Mouse (Mus musculus): ENCODE data around the gene Ripk1. TPM values are rescaled to one million over a fixed set of nuclear protein-coding genes. Genes with fewer than 3 reads are reported as not detected.

Gene Ripk1
- polyA plus RNA-seq, 1 experiment from 2014 or later: 18.6 TPM

DNA sequence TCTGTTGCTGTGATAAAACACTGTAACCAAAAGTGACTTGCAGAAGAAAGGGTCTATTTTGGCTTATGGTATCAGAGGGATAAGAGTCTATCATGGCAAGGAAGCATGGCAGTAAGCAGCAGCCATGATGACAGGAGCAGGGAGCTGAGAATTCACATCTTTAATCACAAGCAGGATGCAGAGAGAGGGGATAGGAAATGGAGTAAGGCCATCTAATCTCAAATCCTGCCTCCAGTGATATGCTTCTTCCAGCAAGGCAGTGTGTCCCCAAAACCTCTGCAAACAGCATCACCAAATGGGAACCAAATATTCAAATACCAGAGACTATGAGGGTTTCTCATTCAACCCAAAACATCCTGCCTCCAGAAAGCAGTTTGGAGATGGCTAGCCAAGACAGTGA lies 35.6 kb upstream of the Ripk1 start:
- peaks cover 10% of the 10 kb centered on the region; the same call in 1 of the 2 replicates for H3K4me1 ChIP-seq (replicated peaks; ENCODE audit: control insufficient read depth, insufficient read depth, low read length)
- H3K27me3 ChIP-seq (replicated peaks; ENCODE audit: control insufficient read depth, insufficient read depth, low read length): no peaks in the 10 kb centered on the region
- no peak overlapping the region for H3K4me3 ChIP-seq (ENCODE audit: low read depth, low read length)
- no peaks in the 10 kb centered on the region for H3K9me3 ChIP-seq (ENCODE audit: control insufficient read depth, low read length)
- H3K9ac ChIP-seq (ENCODE audit: low read depth, low read length): no peak overlapping the region
- H3K36me3 ChIP-seq (ENCODE audit: control insufficient read depth, insufficient read depth, low read length): no peaks in the 10 kb centered on the region
- DNase-seq (ENCODE audit: low spot score) (no peak), ATAC-seq (replicated peaks; ENCODE audit: low FRiP score) (no peak)
- H3K27ac ChIP-seq (ENCODE audit: low read depth, low read length): no peak overlapping the region
- no peak overlapping the region for H3K4me2 ChIP-seq

- Histone ChIP-seq H3K4me3 (ENCODE audit: low read depth, low read length) (no peak overlapping the region), H3K4me2 (no peak overlapping the region), H3K4me1 (replicated peaks; ENCODE audit: control insufficient read depth, insufficient read depth, low read length) (no peaks in the 10 kb centered on the region), H3K9ac (ENCODE audit: low read depth, low read length) (no peak overlapping the region), H3K27ac (ENCODE audit: low read depth, low read length) (no peak overlapping the region), H3K27me3 (replicated peaks; ENCODE audit: control insufficient read depth, insufficient read depth, low read length) (no peaks in the 10 kb centered on the region), H3K36me3 (ENCODE audit: control insufficient read depth, insufficient read depth, low read length) (0 out of 2 replicates have a peak, but pooled peaks cover 3% of the 10 kb centered on the region), H3K9me3 (ENCODE audit: control insufficient read depth, low read length) (no peaks in the 10 kb centered on the region)
- DNase-seq (ENCODE audit: low spot score) (no peak), ATAC-seq (replicated peaks; ENCODE audit: low FRiP score) (no peak)
- 79% methylated on average over 5 of the region's 5 CpGs for WGBS
Observed at GRCm38 (mm10) chr13:33989625-33990024, 12.5 kb upstream of the Ripk1 start.

DNA sequence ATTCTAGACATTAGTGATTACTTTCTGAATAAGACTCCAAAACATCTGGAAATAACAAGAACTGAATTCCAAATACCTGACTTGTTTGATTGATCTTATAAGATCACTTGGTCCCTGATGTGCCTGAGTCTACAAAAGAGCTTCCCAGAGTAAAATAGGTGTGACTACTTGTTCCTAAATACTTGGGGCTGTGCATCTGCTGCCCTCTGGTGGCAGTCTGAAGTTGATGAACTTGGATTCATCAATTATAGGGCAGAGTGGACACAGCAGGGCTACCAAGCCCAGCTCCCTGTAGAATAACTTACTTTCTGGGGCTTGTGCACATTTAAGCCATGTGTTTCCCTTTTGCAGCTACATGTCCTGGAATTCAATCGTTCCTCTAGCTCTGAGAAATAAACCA lies 7.0 kb upstream of the Ripk1 start:
- Histone ChIP-seq H3K27ac (ENCODE audit: low read depth, low read length) (no peak overlapping the region), H3K36me3 (ENCODE audit: control insufficient read depth, insufficient read depth, low read length) (no peaks in the 10 kb centered on the region), H3K4me2 (no peak overlapping the region), H3K27me3 (replicated peaks; ENCODE audit: control insufficient read depth, insufficient read depth, low read length) (no peaks in the 10 kb centered on the region), H3K4me1 (replicated peaks; ENCODE audit: control insufficient read depth, insufficient read depth, low read length) (no peaks in the 10 kb centered on the region), H3K9ac (ENCODE audit: low read depth, low read length) (no peak overlapping the region), H3K4me3 (ENCODE audit: low read depth, low read length) (no peak overlapping the region), H3K9me3 (ENCODE audit: control insufficient read depth, low read length) (no peaks in the 10 kb centered on the region)
- ATAC-seq (replicated peaks; ENCODE audit: low FRiP score) (peak; percentile 47), DNase-seq (ENCODE audit: low spot score) (peak; percentile 54)
- 18% methylated on average over 1 of the region's 1 CpGs for WGBS

- WGBS: 7% methylated on average over 5 of the region's 5 CpGs
- ATAC-seq (replicated peaks; ENCODE audit: low FRiP score) (0 out of 2 replicates have a peak, but pooled peaks have one; percentile 9), DNase-seq (ENCODE audit: low spot score) (peak; percentile 32)
- Histone ChIP-seq H3K4me1 (replicated peaks; ENCODE audit: control insufficient read depth, insufficient read depth, low read length) (0 out of 2 replicates have a peak, but pooled peaks cover 3% of the 10 kb centered on the region), H3K4me2 (peak overlapping the region; percentile 72), H3K9me3 (ENCODE audit: control insufficient read depth, low read length) (no peaks in the 10 kb centered on the region), H3K9ac (ENCODE audit: low read depth, low read length) (peak overlapping the region; percentile 59), H3K36me3 (ENCODE audit: control insufficient read depth, insufficient read depth, low read length) (no peaks in the 10 kb centered on the region), H3K4me3 (ENCODE audit: low read depth, low read length) (peak overlapping the region; percentile 74), H3K27me3 (replicated peaks; ENCODE audit: control insufficient read depth, insufficient read depth, low read length) (no peaks in the 10 kb centered on the region), H3K27ac (ENCODE audit: low read depth, low read length) (peak overlapping the region; percentile 73; the same call in 1 of the 2 replicates)
Observed at GRCm38 (mm10) chr13:34003058-34003457, 895 bp downstream of the Ripk1 start.

- WGBS: 71% methylated on average over 2 of the region's 2 CpGs
- ATAC-seq (replicated peaks; ENCODE audit: low FRiP score): no peak
- Histone ChIP-seq H3K9ac (ENCODE audit: low read depth, low read length) (no peak overlapping the region), H3K27me3 (replicated peaks; ENCODE audit: control insufficient read depth, insufficient read depth, low read length) (no peaks in the 10 kb centered on the region), H3K36me3 (ENCODE audit: control insufficient read depth, insufficient read depth, low read length) (0 out of 2 replicates have a peak, but pooled peaks cover 2% of the 10 kb centered on the region), H3K27ac (ENCODE audit: low read depth, low read length) (peak overlapping the region; percentile 14; the same call in 1 of the 2 replicates), H3K4me1 (replicated peaks; ENCODE audit: control insufficient read depth, insufficient read depth, low read length) (no peaks in the 10 kb centered on the region), H3K9me3 (ENCODE audit: control insufficient read depth, low read length) (no peaks in the 10 kb centered on the region), H3K4me2 (no peak overlapping the region), H3K4me3 (ENCODE audit: low read depth, low read length) (no peak overlapping the region)
- no peak for DNase-seq (ENCODE audit: low spot score)
Observed at GRCm38 (mm10) chr13:34007234-34007633, 5.1 kb downstream of the Ripk1 start.

- H3K4me3 ChIP-seq (ENCODE audit: low read depth, low read length): no peak overlapping the region
- H3K9me3 ChIP-seq (ENCODE audit: control insufficient read depth, low read length): no peaks in the 10 kb centered on the region
- no peak overlapping the region for H3K4me2 ChIP-seq
- H3K4me1 ChIP-seq (replicated peaks; ENCODE audit: control insufficient read depth, insufficient read depth, low read length): no peaks in the 10 kb centered on the region
- no peaks in the 10 kb centered on the region for H3K27me3 ChIP-seq (replicated peaks; ENCODE audit: control insufficient read depth, insufficient read depth, low read length)
- peaks cover 35% of the 10 kb centered on the region for H3K36me3 ChIP-seq (ENCODE audit: control insufficient read depth, insufficient read depth, low read length)
- H3K9ac ChIP-seq (ENCODE audit: low read depth, low read length): no peak overlapping the region
- H3K27ac ChIP-seq (ENCODE audit: low read depth, low read length): no peak overlapping the region
- 93% methylated on average over 9 of the region's 9 CpGs for WGBS
- ATAC-seq (replicated peaks; ENCODE audit: low FRiP score): no peak
- no peak for DNase-seq (ENCODE audit: low spot score)
Observed at GRCm38 (mm10) chr13:34016927-34017569, 14.9 kb downstream of the Ripk1 start.

DNA sequence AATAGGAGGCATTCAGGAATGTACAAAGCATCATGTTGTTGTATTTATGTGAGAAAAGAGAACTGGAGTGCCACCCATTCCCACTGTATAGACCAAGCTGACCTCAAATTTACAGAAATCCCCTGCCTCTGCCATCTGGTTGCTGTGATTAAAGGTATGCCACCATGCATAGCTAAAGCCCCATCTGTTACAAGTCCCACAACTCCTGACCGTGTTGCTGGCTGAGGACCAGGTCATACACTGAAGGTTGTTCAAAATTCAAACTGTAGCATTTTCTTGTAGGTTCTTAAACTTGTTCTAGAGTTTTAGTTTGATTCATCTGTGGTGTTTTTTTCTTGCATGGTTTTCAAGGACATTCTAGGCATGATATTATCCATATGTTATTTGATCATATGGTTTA lies 16.4 kb downstream of the Ripk1 start:
- DNase-seq (ENCODE audit: low spot score) (no peak), ATAC-seq (replicated peaks; ENCODE audit: low FRiP score) (no peak)
- H3K4me3 ChIP-seq (ENCODE audit: low read depth, low read length): no peak overlapping the region
- H3K9me3 ChIP-seq (ENCODE audit: control insufficient read depth, low read length): no peaks in the 10 kb centered on the region
- 93% methylated on average over 1 of the region's 1 CpGs for WGBS
- H3K27ac ChIP-seq (ENCODE audit: low read depth, low read length): no peak overlapping the region
- peaks cover 31% of the 10 kb centered on the region for H3K36me3 ChIP-seq (ENCODE audit: control insufficient read depth, insufficient read depth, low read length)
- no peaks in the 10 kb centered on the region for H3K4me1 ChIP-seq (replicated peaks; ENCODE audit: control insufficient read depth, insufficient read depth, low read length)
- no peak overlapping the region for H3K9ac ChIP-seq (ENCODE audit: low read depth, low read length)
- no peaks in the 10 kb centered on the region for H3K27me3 ChIP-seq (replicated peaks; ENCODE audit: control insufficient read depth, insufficient read depth, low read length)
- no peak overlapping the region for H3K4me2 ChIP-seq

GRCm38 (mm10) chr13:34021998-34022397 lies 19.8 kb downstream of the Ripk1 start:
- H3K4me3 ChIP-seq (ENCODE audit: low read depth, low read length): no peak overlapping the region
- no peaks in the 10 kb centered on the region for H3K9me3 ChIP-seq (ENCODE audit: control insufficient read depth, low read length)
- H3K9ac ChIP-seq (ENCODE audit: low read depth, low read length): no peak overlapping the region
- no peak overlapping the region for H3K4me2 ChIP-seq
- no peak for DNase-seq (ENCODE audit: low spot score)
- H3K4me1 ChIP-seq (replicated peaks; ENCODE audit: control insufficient read depth, insufficient read depth, low read length): no peaks in the 10 kb centered on the region
- no peak for ATAC-seq (replicated peaks; ENCODE audit: low FRiP score)
- no peaks in the 10 kb centered on the region for H3K27me3 ChIP-seq (replicated peaks; ENCODE audit: control insufficient read depth, insufficient read depth, low read length)
- WGBS: 90% methylated on average over 2 of the region's 2 CpGs
- H3K36me3 ChIP-seq (ENCODE audit: control insufficient read depth, insufficient read depth, low read length): peaks cover 18% of the 10 kb centered on the region
- H3K27ac ChIP-seq (ENCODE audit: low read depth, low read length): no peak overlapping the region

- DNase-seq (ENCODE audit: low spot score) (no peak), ATAC-seq (replicated peaks; ENCODE audit: low FRiP score) (0 out of 2 replicates have a peak, but pooled peaks have one; percentile 24)
- H3K36me3 ChIP-seq (ENCODE audit: control insufficient read depth, insufficient read depth, low read length): peaks cover 13% of the 10 kb centered on the region
- no peak overlapping the region for H3K4me2 ChIP-seq
- H3K9ac ChIP-seq (ENCODE audit: low read depth, low read length): no peak overlapping the region
- 69% methylated on average over 2 of the region's 2 CpGs for WGBS
- H3K4me1 ChIP-seq (replicated peaks; ENCODE audit: control insufficient read depth, insufficient read depth, low read length): peaks cover 1% of the 10 kb centered on the region; the same call in 1 of the 2 replicates
- H3K27ac ChIP-seq (ENCODE audit: low read depth, low read length): no peak overlapping the region
- H3K4me3 ChIP-seq (ENCODE audit: low read depth, low read length): no peak overlapping the region
- no peaks in the 10 kb centered on the region for H3K27me3 ChIP-seq (replicated peaks; ENCODE audit: control insufficient read depth, insufficient read depth, low read length)
- H3K9me3 ChIP-seq (ENCODE audit: control insufficient read depth, low read length): no peaks in the 10 kb centered on the region
Observed at GRCm38 (mm10) chr13:34032041-34032440, 29.9 kb downstream of the Ripk1 start.

Data from liver, embryonic 11.5 days (tissue).